Mouse (Mus musculus) C2C12 (cell line): ENCODE data around the gene Gbe1. TPM values are rescaled to one million over a fixed set of nuclear protein-coding genes. Genes with fewer than 3 reads are reported as not detected.

Experiments used
- H3K27me3 ChIP-seq: one replicate; pipeline ENCODE4 v1.6.1; 2011; ENCODE audit not compliant: control insufficient read depth, insufficient read depth, insufficient read length
- H3K36me3 ChIP-seq: one replicate; pipeline ENCODE4 v1.6.1; 2011; ENCODE audit not compliant: control insufficient read depth, insufficient read depth
- H3K4me3 ChIP-seq: one replicate; pipeline ENCODE4 v1.5.1; 2011; ENCODE audit warnings: mild to moderate bottlenecking, control low read depth; ENCODE audit not compliant: poor library complexity, insufficient read depth, severe bottlenecking
- H3K79me2 ChIP-seq: one replicate; pipeline ENCODE4 v1.6.1; 2011; ENCODE audit not compliant: control insufficient read depth, insufficient read depth
- H3K79me3 ChIP-seq: one replicate; pipeline ENCODE4 v1.6.1; 2011; ENCODE audit warnings: low read depth, control low read depth
- H3ac ChIP-seq: one replicate; pipeline ENCODE3; 2011; ENCODE audit warnings: low read depth; ENCODE audit not compliant: control insufficient read depth, insufficient read length
- CEBPB ChIP-seq: IDR thresholded peaks from one replicate; pipeline ENCODE4 v1.6.1; 2011; ENCODE audit warnings: low read depth, mild to moderate bottlenecking, control low read depth, moderate library complexity
- CTCF ChIP-seq: IDR thresholded peaks from one replicate; pipeline ENCODE4 v1.5.1; 2011; ENCODE audit not compliant: control insufficient read depth, insufficient read depth, insufficient read length
- FOSL1 ChIP-seq: IDR thresholded peaks from one replicate; pipeline ENCODE4 v1.8.0; 2011; ENCODE audit warnings: mild to moderate bottlenecking, low read length; ENCODE audit not compliant: poor library complexity, insufficient read depth, severe bottlenecking
- MAX ChIP-seq: IDR thresholded peaks from one replicate; pipeline ENCODE4 v1.6.1; 2011; ENCODE audit warnings: mild to moderate bottlenecking, control low read depth
- MYOD1 ChIP-seq: IDR thresholded peaks from one replicate; pipeline ENCODE4 v1.6.1; 2011; ENCODE audit warnings: low read depth; ENCODE audit not compliant: control insufficient read depth, insufficient read length
- MYOG ChIP-seq: IDR thresholded peaks from one replicate; pipeline ENCODE4 v1.6.1; 2011; ENCODE audit not compliant: control insufficient read depth, insufficient read length; ENCODE audit errors: extremely low read depth
- USF1 ChIP-seq: IDR thresholded peaks from one replicate; pipeline ENCODE4 v1.6.1; 2011; ENCODE audit warnings: low read depth, mild to moderate bottlenecking, control low read depth, moderate library complexity
- polyA plus RNA-seq: library from polyadenylated mRNA; unstranded; fragments of >200 nt; fragmentation: generic; extraction: Trizol; gene quantifications from one replicate; pipeline ENCODE4 v1.2.1, GENCODE M21; 2012; ENCODE audit warnings: missing spikeins

Gene Gbe1
- polyA plus RNA-seq, 1 experiment, result 5.5 TPM

GRCm38 (mm10) chr16:70345607-70346006, 31.9 kb downstream of the Gbe1 start:
- H3K79me2 ChIP-seq, result no peaks in the 10 kb centered on the region
- H3ac ChIP-seq, result no peak overlapping the region
- TF ChIP-seq CEBPB, result no peak
- no peak for TF ChIP-seq CTCF
- TF ChIP-seq USF1, result no peak
- no peak for TF ChIP-seq FOSL1
- no peak for TF ChIP-seq MYOG
- TF ChIP-seq MAX, result no peak
- TF ChIP-seq MYOD1, result no peak
- no peaks in the 10 kb centered on the region for H3K36me3 ChIP-seq
- H3K27me3 ChIP-seq, result no peaks in the 10 kb centered on the region
- no peak overlapping the region for H3K4me3 ChIP-seq
- no peaks in the 10 kb centered on the region for H3K79me3 ChIP-seq

DNA sequence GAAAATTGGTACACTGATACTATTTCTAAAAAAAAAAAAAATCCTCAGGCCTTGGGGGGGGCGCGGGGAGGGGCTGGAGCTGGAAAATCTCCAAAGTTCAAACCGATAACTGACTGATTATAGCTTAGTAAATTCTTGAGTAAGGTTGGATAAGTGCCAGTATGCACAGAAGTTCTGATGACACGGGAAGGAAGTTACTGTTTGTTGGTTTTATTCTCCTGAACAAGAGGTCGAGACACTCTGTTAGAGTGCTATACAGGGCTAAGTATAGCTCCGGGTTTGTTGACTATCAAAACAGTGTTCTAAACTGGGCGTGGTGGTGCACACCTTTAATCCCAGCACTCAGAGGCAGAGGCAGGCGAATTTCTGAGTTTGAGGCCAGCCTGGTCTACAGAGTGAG, 36.3 kb downstream of the Gbe1 start:
- Histone ChIP-seq H3K36me3 (no peaks in the 10 kb centered on the region), H3K27me3 (no peaks in the 10 kb centered on the region), H3ac (no peak overlapping the region), H3K79me3 (no peaks in the 10 kb centered on the region), H3K79me2 (no peaks in the 10 kb centered on the region), H3K4me3 (no peak overlapping the region)
- TF ChIP-seq CTCF (no peak), MYOG (no peak), CEBPB (no peak), USF1 (no peak), FOSL1 (no peak), MAX (no peak)

- no peaks in the 10 kb centered on the region for H3K79me2 ChIP-seq
- no peaks in the 10 kb centered on the region for H3K36me3 ChIP-seq
- no peak overlapping the region for H3ac ChIP-seq
- H3K79me3 ChIP-seq, result no peaks in the 10 kb centered on the region
- TF ChIP-seq MYOD1 (no peak), FOSL1 (no peak), CEBPB (no peak), MAX (no peak), MYOG (no peak), USF1 (no peak)
- H3K27me3 ChIP-seq, result no peaks in the 10 kb centered on the region
- H3K4me3 ChIP-seq, result no peak overlapping the region
Measured at GRCm38 (mm10) chr16:70351641-70352280, 38.0 kb downstream of the Gbe1 start.

DNA sequence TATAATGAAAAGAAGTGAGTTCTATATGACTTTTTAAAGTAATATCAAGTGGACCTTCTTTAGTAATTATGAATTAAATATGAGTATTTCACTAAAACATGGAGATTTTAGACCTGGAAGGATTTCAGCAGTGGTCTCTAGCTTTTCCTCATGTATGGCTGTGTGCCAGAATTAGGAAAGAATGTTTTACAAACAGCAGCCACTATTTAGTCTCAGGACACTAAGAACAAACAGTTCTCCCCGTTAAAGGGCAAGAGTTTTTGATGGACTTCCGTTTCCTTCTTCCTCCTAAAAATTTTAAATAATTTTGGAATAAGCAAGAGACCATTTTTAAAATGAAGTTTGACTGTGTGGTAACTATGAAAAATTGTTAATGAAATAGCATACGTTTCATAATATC, 38.8 kb downstream of the Gbe1 start:
- Histone ChIP-seq H3K27me3 (no peaks in the 10 kb centered on the region), H3ac (no peak overlapping the region), H3K79me2 (no peaks in the 10 kb centered on the region), H3K4me3 (no peak overlapping the region), H3K79me3 (no peaks in the 10 kb centered on the region), H3K36me3 (no peaks in the 10 kb centered on the region)
- TF ChIP-seq MYOG (no peak), MYOD1 (no peak), FOSL1 (no peak), USF1 (no peak), CTCF (no peak), CEBPB (no peak), MAX (no peak)

GRCm38 (mm10) chr16:70353058-70353457, 39.3 kb downstream of the Gbe1 start:
- H3K79me3 ChIP-seq, result no peaks in the 10 kb centered on the region
- H3K36me3 ChIP-seq, result no peaks in the 10 kb centered on the region
- H3ac ChIP-seq, result no peak overlapping the region
- no peak for TF ChIP-seq MAX
- TF ChIP-seq CTCF, result peak; percentile 5
- no peak overlapping the region for H3K4me3 ChIP-seq
- no peaks in the 10 kb centered on the region for H3K27me3 ChIP-seq
- no peaks in the 10 kb centered on the region for H3K79me2 ChIP-seq

GRCm38 (mm10) chr16:70358326-70358725, 44.6 kb downstream of the Gbe1 start:
- no peak for TF ChIP-seq MYOG
- TF ChIP-seq MYOD1, result no peak
- TF ChIP-seq USF1, result no peak
- TF ChIP-seq MAX, result no peak
- no peak for TF ChIP-seq CTCF
- Histone ChIP-seq H3ac (no peak overlapping the region), H3K79me2 (no peaks in the 10 kb centered on the region), H3K4me3 (no peak overlapping the region), H3K79me3 (no peaks in the 10 kb centered on the region), H3K36me3 (no peaks in the 10 kb centered on the region), H3K27me3 (no peaks in the 10 kb centered on the region)
